Mouse (Mus musculus) c-Kit-positive CD71-negative TER-119-negative erythroid progenitor cells, embryonic 14.5 days (primary cell): Measurements from ENCODE around the gene Slc12a3.
"Not testable (repeated sequence)": the region's sequence is repeated elsewhere in the genome, so short reads cannot be mapped to it uniquely, and the experiment has no call there.

ENCODE experiments used
- DNase-seq: peaks from one replicate; pipeline ENCODE4 v3.0.0-alpha.2; 2013; ENCODE audit warnings: low read depth

The Slc12a3 gene

GRCm38 (mm10) chr8:94399957-94400356, 71.0 kb downstream of the Slc12a3 start:
- DNase-seq, result not testable (repeated sequence)

GRCm38 (mm10) chr8:94408443-94409080, 79.6 kb downstream of the Slc12a3 start:
- DNase-seq, result no peak

GRCm38 (mm10) chr8:94409523-94409922, 80.5 kb downstream of the Slc12a3 start:
- no peak for DNase-seq

- no peak for DNase-seq
These were observed 83.5 kb downstream of the Slc12a3 start for GRCm38 (mm10) chr8:94412518-94412917.

- DNase-seq, result no peak
These were observed 84.5 kb downstream of the Slc12a3 start for GRCm38 (mm10) chr8:94413509-94413908.

GRCm38 (mm10) chr8:94415218-94415617, 86.2 kb downstream of the Slc12a3 start:
- no peak for DNase-seq
